Mouse (Mus musculus): ENCODE measurements at regions not wholly inside any gene's neighbourhood (a gene's known extent, or its start where the extent isn't known, plus 50 kb on each side); places are given as distances from the start of the nearest gene placed in this dataset.
"Not testable (repeated sequence)": the region's sequence is repeated elsewhere in the genome, so short reads cannot be mapped to it uniquely, and the experiment has no call there.

DNA sequence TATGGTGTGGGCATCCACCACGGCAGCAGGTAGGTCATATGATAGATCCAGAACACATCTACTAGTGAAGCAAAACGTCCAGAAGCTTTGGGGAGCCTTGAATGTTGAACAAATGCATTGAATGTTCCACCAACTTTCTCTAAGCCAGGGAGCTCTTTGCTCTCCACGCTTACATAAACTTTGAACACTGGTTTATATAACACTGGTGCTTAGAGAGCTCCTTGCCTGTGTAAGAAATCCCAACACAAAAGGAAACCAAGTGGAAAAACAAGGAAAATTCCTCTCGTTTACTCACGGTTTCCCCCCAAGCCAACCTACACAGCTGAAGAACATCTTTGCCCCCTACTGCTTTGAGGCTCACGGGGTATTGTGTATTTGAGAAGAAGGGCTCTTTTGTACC lies 299.2 kb upstream of the Ubash3b start:
- in situ Hi-C loops (cut with MboI, MseI) = no loop called here

DNA sequence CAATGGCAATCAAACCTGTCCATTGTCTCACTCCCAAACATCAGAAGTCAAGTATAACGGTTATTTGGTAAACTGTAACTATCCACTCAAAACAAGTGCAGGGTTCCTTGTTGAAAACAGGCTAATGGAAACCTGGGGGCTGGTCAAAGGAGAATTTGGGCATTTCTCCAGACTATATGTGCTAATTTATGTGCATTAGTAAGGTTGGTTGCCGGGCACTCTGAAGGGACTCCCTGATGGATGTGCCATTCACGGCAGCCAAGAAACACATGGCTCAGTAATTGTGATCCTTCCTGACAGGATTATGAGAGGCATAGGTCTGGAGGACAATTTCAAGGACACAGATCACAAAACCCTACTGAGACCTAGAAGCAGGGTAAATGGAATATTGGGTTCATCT lies 295.5 kb upstream of the Ubash3b start:
- in situ Hi-C loops (cut with MboI, MseI) = no loop called here

DNA sequence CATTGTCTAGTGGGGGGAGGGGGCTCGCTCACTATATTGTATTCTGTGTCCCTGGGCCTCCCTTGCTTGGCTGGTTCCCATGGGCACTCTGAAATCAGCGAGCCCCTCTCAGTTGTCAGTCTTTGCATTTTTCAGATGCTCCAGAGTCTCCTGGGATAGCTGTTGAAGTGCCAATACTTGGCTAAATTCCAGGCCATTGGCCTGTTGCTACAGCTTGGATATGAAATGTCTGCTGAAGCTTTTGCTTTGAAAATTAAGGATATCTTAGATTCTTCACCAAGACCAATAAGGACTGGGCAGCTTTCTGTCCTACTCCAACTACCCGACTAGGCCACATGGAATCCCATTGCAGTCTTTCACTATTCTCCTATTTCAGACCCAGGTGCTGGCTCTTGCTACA lies 290.2 kb upstream of the Ubash3b start:
- in situ Hi-C loops (cut with MboI, MseI) = no loop called here

DNA sequence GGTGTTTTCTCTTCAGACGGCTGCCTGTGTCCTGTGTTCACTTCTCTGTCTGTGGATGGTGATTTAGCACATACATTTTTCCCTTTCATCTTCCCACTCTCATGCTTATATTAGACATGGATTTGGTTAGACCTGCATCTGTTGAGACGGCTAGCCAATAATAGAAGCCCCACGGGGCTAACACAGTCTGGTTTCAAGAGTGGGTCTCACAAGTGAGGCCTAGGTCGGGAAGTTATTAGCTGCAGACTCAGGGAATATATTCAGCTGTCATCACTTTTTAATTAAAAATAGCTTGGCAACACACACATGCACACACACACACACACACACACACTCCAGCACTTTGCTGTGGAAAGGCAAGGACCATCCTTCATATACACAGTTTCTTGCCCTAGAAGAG lies 287.7 kb upstream of the Ubash3b start:
- in situ Hi-C loops (cut with MboI, MseI) = loop anchor here (10.0 kb wide), 1 partner anchor 214 kb away; no protein-coding TSS in a partner anchor

DNA sequence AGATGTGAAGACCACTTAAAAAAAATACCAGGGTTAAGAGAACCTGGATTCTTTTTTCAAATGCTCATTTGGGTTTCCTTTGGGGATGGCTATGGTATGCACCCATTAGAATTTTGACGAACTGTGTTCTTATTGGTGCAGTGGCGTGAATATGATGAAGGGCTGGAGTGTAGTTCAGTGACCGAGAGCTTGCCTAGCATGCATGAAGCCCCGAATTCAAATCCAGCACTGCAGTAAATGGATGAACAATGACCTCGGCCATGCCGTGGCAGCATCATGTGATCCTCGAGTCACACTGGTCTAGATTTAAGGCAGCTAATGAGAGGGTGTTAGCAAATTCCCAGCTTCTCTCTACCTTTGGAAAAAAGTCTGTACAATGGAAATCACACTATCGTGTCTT lies 286.4 kb upstream of the Ubash3b start:
- in situ Hi-C loops (cut with MboI, MseI) = loop anchor here (10.0 kb wide), 1 partner anchor 213 kb away; no protein-coding TSS in a partner anchor

DNA sequence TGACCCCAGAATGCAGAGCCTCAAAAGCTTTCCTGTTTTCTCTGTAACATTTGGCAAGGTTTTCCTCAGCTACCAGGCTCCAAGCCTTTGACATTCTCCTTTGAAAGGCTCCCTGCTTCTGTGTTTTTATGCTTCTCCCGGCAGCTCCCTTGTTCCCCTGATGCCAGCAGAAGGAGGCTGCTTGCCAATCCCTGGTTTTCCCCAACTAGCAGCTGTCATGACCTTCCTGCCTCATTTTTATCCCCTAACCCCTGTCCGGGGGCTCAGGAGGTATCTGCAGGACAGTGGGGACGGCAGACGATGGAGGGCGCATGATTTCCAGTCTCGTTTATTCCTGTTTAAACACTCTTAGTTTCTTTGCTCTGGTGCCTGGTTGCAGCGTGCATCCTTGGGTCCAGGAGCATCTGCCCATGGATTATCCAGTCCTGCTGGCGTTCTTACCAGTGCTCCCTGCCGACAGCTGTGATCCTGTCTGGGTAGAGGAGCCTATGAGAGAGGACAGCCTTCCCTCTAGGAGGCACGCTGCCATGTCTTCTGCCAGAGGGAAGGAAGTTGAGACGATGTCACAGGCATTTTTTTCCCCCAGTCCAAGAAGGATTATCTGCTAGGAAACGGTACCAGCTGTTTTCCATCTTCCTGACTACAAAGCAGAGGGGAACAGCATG lies 285.8 kb upstream of the Ubash3b start:
- in situ Hi-C loops (cut with MboI, MseI) = loop anchor here (10.0 kb wide), 1 partner anchor 213 kb away; no protein-coding TSS in a partner anchor

DNA sequence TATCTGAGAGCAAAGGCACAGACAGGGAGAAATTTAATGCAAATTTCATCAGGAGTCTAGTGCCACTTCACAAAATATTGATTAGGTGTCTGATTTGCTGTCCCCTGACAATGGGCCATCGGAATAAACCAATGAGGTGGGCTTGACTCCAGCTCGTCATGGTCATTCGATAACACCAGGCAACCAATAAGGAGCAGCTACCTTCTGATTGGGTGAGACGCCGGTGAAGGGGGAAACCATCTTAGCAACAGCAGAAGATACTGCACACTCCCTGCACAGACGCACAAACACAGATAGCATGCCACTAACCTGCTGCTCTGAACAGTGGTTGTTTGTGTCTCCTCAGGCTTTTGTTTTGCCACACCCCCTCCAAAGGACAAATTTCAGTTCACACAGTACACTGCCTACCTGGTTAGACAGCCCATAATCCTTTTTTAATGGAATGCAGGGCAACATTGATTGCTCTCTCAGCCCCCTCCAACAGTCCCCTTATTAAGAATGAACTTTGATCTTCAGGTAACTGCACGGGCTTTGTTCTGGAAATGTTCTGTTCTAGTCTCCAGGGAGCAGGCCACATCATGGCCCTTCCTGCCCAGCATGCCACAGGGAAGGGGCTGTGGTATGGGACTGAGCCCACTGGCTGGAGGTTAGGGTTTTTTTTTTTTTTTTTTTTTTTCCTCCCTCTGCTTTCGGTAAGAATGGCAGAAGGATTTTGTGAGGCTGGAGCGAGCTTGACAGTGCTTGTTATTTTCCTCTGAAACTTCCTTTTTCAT lies 285.1 kb upstream of the Ubash3b start:
- in situ Hi-C loops (cut with MboI, MseI) = loop anchor here (10.0 kb wide), 1 partner anchor 212 kb away; no protein-coding TSS in a partner anchor

DNA sequence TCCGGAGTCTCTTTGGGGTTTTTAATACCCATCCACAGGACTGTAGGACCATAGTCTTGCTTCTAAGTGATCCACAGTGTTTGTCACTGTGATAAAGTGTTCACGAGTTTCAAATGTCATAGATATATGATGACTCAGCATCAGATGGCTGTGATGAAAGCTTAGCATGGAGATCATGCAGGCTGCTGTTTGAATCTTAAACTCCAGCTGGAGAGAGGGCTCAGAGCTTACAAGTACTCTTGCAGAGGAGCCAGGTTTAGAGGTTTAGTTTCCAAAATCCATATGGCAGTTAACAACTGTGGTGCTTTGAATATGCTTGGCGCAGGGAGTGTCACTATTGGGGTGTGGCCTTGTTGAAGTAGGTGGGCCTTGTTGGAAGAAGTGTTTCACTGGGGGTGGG lies 280.9 kb upstream of the Ubash3b start:
- in situ Hi-C loops (cut with MboI, MseI) = loop anchor here (10.0 kb wide), 1 partner anchor 208 kb away; no protein-coding TSS in a partner anchor

DNA sequence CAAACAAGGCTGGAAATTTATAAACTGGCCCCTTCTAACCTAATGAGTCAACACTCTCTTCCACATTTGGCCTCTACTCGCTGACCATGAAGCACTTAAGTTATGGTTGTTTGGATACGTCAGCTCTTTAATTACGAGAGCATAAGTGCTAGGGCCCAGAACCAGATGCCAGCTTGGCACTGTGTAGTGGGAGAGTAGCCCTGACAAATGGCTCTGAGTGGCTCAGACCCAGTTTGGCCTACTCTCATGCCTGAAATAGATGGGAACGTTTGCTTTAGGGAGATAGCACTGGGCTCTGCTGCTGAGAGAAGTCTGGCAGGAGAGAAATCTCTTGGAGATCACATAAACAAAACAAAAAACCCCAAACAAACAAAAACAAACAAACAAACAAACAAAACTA lies 278.5 kb upstream of the Ubash3b start:
- in situ Hi-C loops (cut with MboI, MseI) = loop anchor here (10.0 kb wide), 1 partner anchor 205 kb away; no protein-coding TSS in a partner anchor

DNA sequence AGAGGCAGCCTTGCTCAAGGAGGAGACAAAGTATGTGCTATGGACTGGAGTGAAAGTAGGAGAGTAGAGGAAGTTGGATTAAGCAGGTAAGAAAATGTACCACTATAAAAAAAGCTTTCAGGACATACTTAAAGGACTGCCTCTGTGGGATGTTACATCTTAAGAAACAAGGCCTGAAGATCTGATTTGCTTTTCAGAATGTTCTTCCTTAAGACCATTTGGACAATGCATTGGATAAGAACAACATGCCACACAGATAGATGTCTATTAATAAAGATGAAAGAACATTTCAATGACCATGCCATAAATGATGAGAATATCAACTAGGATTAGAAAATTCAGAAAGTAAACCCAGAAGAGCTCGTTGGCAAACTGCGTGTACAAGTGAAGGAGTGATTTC lies 276.6 kb upstream of the Ubash3b start:
- in situ Hi-C loops (cut with MboI, MseI) = no loop called here

DNA sequence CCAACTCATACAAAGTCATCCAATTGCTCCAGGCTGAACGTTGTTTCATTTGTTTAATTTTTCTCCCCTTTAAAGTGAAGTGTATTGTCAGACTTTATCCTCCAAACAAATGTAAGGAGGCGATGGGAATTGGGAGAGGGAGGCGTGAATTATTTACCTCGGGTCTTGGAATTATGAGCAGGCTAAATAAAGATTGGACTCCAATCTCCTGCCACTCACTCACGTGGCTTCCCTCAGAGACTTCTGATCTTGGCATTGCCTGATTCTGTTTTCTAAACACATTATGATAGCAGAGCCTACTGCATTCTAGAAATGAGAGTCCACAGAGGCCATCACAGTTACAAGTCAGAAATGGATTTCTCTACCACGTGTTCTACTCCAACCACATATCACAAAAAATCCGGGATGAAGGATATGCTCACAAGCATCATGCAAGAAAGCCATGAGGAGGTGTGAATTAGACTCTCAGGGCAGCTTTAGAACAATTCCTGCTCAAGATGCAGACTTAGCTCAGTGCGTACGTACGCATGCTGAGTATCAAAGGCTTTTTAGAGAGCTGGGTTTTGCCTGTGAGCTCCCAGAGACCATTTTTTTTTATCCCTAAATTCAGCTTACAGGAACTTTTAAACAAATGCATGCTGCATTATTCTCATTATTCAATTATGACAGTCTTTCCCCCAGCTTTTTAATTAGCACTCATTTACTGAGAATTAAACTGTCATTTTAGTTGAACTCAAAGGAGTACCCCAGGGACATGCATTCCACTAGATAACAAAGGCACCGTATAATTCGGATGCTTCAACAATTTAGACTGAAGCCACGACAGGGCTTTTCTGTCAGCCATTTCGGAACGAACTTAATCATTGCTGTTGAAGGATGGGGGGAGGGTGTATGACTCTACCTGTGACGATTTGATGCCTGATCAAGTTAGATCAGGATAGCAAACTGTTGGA lies 269.2 kb upstream of the Ubash3b start:
- in situ Hi-C loops (cut with MboI, MseI) = loop anchor here (5.0 kb wide), 1 partner anchor 347 kb away; no protein-coding TSS in a partner anchor

DNA sequence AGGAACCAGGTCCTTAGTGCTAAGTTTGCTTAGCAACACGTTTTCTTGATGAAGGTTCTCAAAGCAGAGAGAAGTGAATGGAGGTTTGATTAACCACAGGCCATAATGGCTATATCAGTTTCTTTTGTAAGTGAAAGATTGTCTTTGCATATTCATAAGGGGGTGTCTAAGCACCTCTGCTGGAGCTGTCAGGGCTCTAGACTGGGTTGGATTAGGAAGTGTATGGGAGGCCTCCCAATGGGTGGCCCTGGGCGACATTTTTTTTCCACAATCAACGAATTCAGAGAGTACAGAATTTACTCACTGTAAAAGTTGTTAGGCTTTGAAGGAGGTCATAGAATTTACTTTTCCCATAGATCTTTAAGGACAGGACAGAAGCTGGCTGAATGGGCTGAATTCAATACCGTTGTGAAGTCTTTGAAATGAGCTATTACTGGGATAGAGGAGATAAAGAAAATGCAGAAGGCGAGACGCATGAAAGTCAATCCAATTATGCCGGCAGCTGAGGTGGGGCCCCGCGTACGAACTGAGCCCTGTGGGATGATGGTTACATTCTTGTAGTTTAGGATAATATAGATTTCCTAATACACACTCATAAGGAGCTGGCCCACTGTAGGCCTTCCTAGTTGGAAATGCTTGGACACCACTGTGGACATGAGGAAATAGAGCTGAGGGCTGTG lies 268.4 kb upstream of the Ubash3b start:
- in situ Hi-C loops (cut with MboI, MseI) = loop anchor here (5.0 kb wide), 1 partner anchor 347 kb away; no protein-coding TSS in a partner anchor

DNA sequence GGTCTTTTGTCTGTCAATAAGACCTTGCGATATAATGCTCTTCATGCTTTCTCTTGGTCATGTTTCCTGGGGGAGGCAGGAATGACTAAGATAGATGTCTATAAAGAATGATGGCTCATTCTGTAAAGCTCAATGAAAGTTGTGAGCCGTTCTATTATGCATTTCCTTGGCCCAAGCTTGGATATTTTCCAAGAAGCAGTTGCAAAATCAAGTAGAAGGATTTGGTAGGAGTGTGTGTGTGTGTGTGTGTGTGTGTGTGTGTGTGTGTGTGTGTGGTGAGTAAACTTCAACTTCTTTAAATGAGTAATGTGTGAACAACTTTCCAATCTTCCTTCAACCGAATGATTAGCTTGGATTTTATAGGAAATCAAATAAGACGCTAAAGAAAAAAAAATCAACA lies 267.7 kb upstream of the Ubash3b start:
- in situ Hi-C loops (cut with MboI, MseI) = no loop called here

DNA sequence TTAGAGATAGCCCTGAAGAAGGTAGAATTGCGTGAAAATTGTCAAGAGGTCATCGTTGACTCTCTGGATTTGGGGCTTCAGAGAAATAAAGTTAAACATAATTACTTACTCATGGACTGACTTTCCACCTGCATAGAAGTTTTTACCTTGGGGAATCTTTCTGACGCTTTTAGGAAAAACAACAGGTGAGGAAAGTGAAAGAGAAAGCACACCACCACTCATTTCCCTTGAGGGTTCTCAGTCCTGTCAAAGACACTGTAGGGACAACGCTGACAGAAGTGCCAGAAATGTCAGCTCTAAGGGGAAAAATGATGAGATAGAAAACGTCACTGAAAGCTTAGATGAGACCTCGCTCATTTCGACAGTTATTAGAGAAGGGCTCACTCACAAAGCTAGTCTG lies 265.2 kb upstream of the Ubash3b start:
- in situ Hi-C loops (cut with MboI, MseI) = no loop called here

DNA sequence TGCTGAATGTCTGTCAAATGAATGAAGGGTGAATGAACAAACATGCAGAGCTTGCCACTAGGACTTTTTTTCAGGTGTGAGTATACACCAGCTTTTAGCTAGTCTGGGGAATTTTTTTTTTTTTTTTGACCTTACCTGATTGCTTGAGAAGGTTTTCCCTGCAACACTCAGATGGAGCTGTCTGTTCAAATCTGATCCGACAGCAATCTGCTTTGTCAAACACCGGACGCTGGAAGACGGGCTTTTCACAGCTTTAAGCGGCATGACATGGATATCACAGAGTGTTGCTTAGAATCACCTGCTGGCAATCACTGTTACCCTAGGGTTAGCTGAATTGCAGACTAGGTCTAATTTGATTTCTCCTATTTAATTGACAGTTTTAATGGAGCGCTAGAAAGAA lies 263.7 kb upstream of the Ubash3b start:
- in situ Hi-C loops (cut with MboI, MseI) = no loop called here

DNA sequence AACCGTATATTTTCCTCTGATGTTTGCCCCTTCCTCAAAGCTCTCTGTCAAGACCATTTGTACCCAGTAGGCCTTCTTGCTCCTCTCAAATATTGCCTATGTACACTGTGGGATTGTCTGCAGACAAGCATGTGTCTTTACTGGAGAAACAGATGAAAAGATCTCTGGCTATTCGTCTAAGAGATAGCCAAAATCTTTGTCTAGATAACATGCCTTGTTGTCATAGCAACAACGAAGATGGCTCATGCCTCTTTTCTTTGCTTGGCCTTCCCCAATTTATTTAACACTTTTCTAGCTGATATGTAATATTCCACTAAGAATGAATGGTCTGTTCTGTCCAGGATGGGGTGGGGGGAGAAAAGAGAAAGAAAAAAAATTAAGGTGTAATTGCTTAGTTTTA lies 252.3 kb upstream of the Ubash3b start:
- in situ Hi-C loops (cut with MboI, MseI) = no loop called here

DNA sequence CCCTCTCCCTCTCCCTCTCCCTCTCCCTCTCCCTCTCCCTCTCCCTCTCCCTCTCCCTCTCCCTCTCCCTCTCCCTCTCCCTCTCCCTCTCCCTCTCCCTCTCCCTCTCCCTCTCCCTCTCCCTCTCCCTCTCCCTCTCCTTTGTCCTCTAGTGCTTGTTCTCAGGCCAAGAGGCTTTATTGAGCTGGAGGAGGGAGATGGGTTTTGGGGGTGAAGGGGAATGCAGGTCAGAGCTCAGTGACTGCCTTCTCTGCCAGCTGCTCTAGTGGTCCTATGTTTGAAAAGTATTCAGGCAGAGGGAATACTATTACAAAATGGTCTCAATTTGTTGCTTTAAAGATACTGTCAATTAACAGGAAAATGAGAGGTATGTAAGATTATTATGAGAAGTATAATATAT lies 251.6 kb upstream of the Ubash3b start:
- in situ Hi-C loops (cut with MboI, MseI) = not testable (repeated sequence)

DNA sequence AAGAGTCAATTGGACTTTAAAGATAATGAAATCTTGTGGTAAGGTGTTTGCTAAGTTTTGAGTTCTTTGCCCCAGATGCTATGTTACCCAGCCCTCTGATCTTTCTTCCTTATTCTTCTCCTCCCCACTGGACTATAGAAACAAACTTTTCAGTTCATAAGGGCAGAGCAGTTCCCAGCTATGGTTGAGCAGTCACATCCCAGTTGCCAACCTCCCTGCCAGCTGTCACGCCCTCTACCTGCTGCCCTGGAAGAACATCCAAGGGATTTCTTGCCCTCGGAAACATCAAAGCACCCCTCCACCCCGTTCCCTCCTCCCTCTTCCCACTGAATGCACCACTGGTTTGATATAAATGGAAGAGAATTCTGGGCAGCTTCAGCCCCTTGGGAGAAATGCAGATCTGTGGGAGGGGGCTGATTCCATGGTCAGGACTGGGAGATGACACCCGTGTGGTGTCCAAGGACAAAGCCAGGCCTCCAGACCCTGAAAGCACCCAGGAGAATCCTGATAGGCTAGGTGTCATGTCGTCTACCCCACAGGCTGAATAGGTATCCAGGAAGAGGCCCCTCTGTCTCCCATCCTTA lies 250.8 kb upstream of the Ubash3b start:
- in situ Hi-C loops (cut with MboI, MseI) = no loop called here

DNA sequence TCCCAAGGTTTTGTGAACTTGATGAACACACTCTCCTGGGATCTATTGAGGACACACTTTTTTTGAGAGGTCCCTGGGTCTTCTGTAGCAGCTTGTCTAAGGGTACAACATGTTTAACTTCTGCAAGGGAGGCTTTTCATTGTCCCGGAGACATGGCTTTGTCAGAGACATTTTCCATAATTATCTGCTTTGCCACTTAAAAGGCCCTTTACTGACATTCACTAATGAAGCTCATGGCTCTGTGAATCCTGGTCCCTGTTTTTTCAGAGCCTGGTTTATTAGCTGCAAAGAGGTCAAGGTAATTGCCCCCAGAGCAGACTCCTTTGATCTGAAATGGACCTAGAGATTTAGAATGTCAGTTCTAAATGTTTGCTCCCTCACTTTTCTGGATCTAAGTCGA lies 246.8 kb upstream of the Ubash3b start:
- in situ Hi-C loops (cut with MboI, MseI) = no loop called here

DNA sequence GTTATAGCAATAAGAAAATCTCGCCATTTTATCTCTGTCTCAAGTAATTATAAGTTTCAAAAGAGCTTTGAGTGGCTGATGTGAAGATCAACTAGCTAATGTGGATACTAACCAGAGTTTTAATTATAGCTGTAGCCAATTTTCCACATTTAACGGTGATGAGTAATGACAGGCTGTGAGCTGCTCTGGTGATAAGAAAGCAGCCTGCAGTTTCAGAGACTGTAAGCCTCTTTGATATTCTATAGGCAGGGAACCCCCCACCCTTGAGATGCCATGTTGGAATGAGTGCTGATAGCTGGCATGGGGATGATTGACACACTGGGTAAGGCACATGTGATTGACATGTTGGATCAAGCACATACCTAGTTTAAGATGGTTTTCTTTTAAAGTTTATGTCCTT lies 245.6 kb upstream of the Ubash3b start:
- in situ Hi-C loops (cut with MboI, MseI) = no loop called here

DNA sequence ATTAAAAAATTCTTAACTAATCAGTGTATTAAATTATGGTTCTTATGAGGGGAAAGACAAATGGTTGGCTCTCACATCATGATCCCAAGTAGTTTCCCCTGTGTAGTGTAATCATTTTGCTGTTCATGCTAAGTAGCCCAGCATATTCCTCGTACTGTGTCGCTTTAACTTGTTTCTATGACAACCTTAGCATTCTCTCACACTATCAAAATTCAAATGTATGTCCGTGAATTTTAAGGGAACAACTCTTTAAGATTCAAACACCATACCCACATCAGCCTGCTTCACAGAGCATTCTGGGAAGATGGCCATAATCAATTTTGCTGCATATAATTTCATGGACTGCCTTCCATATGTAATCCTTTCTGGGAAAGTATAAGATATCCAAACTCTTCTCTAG lies 241.4 kb upstream of the Ubash3b start:
- in situ Hi-C loops (cut with MboI, MseI) = no loop called here
